Mouse (Mus musculus) liver, adult 2 months (tissue): ENCODE measurements around the gene Ccn6. TPM values are rescaled to one million over a fixed set of nuclear protein-coding genes. Genes with fewer than 3 reads are reported as not detected.
"Not testable (repeated sequence)": the region's sequence is repeated elsewhere in the genome, so short reads cannot be mapped to it uniquely, and the experiment has no call there.

Source experiments
- DNase-seq: peaks from one replicate; pipeline ENCODE4 v3.0.0-alpha.2; 2011; ENCODE audit warnings: low read depth, low spot score; ENCODE audit errors: extremely low read depth
- H3K27ac ChIP-seq: fragments of 200-500 bp; replicated peaks from 2 replicates; pipeline ENCODE4 v1.5.1; 2012; ENCODE audit warnings: low read depth, mild to moderate bottlenecking, control low read depth, inconsistent platforms, low read length; ENCODE audit not compliant: insufficient read depth
- H3K27me3 ChIP-seq: fragments of 200-500 bp; 2 replicates; pipeline ENCODE4 v1.6.1; 2012; ENCODE audit warnings: mild to moderate bottlenecking, moderate library complexity, low read length, inconsistent platforms; ENCODE audit not compliant: control insufficient read depth, insufficient read depth
- H3K36me3 ChIP-seq: fragments of 200-500 bp; 2 replicates; pipeline ENCODE4 v1.6.1; 2012; ENCODE audit warnings: low read length, inconsistent platforms; ENCODE audit not compliant: control insufficient read depth, insufficient read depth
- H3K4me1 ChIP-seq: fragments of 200-500 bp; 2 replicates; pipeline ENCODE4 v1.6.1; 2011; ENCODE audit warnings: low read length; ENCODE audit not compliant: control insufficient read depth, insufficient read depth
- H3K4me3 ChIP-seq: fragments of 200-500 bp; 2 replicates; pipeline ENCODE4 v1.5.1; 2011; ENCODE audit warnings: low read depth, mild to moderate bottlenecking, control low read depth, low read length, moderate library complexity; ENCODE audit not compliant: insufficient read depth
- H3K79me2 ChIP-seq: fragments of 200-500 bp; 2 replicates; pipeline ENCODE4 v1.6.1; 2012; ENCODE audit warnings: inconsistent platforms, mild to moderate bottlenecking, low read length, moderate library complexity; ENCODE audit not compliant: control insufficient read depth, insufficient read depth
- H3K9ac ChIP-seq: fragments of 200-500 bp; 2 replicates; pipeline ENCODE4 v1.6.1; 2012; ENCODE audit warnings: low read depth, mild to moderate bottlenecking, control low read depth, inconsistent platforms, low read length
- CTCF ChIP-seq: fragments of 200-500 bp; IDR thresholded peaks from 2 replicates; pipeline ENCODE4 v1.5.1; 2011; ENCODE audit warnings: low read depth, low read length, control low read depth
- POLR2A ChIP-seq: fragments of 200-500 bp; IDR thresholded peaks from 2 replicates; pipeline ENCODE4 v1.6.1; 2011; ENCODE audit warnings: low read length, control low read depth; ENCODE audit not compliant: insufficient read depth; ENCODE audit errors: extremely low read depth
- WGBS: fragments of 180-500 bp; shearing (Covaris S2); methylation state at CpG from one replicate; pipeline ENCODE4 v1.1.7; 2018; 5-methylcytosine and 5-hydroxymethylcytosine counted together
- polyA plus RNA-seq: library from polyadenylated mRNA; depleted of rRNA; stranded (reverse); fragments of >200 nt; gene quantifications from 2 replicates; pipeline ENCODE4 v1.2.3, GENCODE M21; 2012; rRNA removed
- total RNA-seq: library from RNA; depleted of rRNA; stranded (reverse); fragments of >200 nt; gene quantifications from 2 replicates; pipeline ENCODE4 v1.2.3, GENCODE M21; 2014; rRNA removed

The Ccn6 gene
- total RNA-seq (0.09 and 0.54 TPM in 2 replicates), polyA plus RNA-seq (0.06 and 0.42 TPM in 2 replicates)

- no peak for DNase-seq
- WGBS, result 88% methylated on average over 10 of the region's 10 CpGs
- no peaks in the 10 kb centered on the region for H3K27me3 ChIP-seq
- no peaks in the 10 kb centered on the region for H3K36me3 ChIP-seq
- peaks cover 17% of the 10 kb centered on the region for H3K4me1 ChIP-seq
- H3K79me2 ChIP-seq, result no peaks in the 10 kb centered on the region
- H3K27ac ChIP-seq, result no peak within 1 kb of the TSS
- TF ChIP-seq CTCF (no peak), POLR2A (no peak)
- peak within 1 kb of the TSS; percentile 17; the same call in 1 of the 2 replicates for H3K4me3 ChIP-seq
- H3K9ac ChIP-seq, result no peak within 1 kb of the TSS
Measured at GRCm38 (mm10) chr10:39163694-39164093, at the start of gene Ccn6. TSS of gene Ccn6 (minus strand) at chr10:39163794.

- Histone ChIP-seq H3K4me1 (no peaks in the 10 kb centered on the region), H3K4me3 (no peak overlapping the region), H3K36me3 (no peaks in the 10 kb centered on the region), H3K9ac (no peak overlapping the region), H3K79me2 (no peaks in the 10 kb centered on the region), H3K27ac (no peak overlapping the region), H3K27me3 (no peaks in the 10 kb centered on the region)
- no peak for DNase-seq
- TF ChIP-seq POLR2A (no peak), CTCF (no peak)
Measured at GRCm38 (mm10) chr10:39210031-39210430, 46.4 kb upstream of the Ccn6 start.

DNA sequence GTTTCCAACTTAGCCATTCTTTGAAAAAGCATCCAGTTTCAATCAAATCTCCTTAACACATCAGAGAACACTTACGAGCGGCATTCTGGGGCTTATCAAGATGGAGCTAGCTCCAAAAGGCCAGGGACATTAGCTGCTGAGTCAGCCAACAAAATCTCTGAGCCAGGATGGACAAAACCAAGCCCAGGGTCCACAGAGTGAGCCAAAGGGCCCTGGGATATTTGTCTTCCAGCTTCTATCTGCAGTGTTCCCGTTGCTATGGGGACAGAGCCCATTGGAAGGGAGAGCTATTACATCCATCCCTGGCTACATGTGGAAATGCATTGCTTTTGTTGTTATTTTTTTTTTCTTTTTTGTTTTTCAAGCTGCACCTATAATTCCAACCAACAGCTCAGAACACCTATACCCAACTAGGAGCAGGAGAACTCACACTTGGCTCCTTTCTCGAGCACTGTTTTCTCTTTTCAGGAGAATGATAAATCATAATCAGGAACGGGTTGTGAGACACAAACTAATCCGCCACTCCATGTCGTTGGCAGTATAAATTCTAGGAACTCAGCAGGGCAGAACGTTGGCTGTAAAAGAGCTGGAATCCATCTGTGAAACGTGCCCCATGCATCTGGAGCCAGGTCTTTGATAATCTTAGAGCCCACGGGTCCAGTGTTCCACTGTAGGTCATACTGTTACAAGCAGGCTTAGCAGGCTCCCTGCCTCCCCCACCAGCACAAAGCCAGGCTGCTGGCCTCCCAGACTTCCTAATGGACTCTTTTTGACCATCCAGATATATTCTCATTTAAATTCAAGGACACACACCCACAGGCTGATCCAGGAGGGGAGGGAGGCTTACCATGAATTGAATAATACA is 45.8 kb upstream of the Ccn6 start:
- peak; percentile 53 for DNase-seq

DNA sequence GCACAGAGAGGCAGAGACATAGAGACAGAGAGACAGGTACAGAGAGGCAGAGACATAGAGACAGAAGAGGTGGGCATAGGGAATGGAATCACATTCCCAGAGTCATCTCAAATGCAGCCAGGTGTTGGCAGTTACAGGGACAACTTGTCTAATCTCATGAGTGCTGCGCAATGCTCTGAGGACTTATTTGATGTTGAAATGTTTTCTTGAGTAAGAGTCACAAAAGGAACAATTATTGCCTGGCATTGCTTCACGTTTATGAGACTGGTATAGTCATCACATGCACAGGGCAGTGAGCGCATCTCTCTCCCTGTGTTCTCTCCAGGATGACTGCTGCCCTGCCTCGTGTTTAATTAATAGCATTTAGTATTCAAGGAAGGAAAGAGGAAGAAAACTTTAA is 45.1 kb upstream of the Ccn6 start:
- Histone ChIP-seq H3K9ac (no peak overlapping the region), H3K79me2 (no peaks in the 10 kb centered on the region), H3K27me3 (no peaks in the 10 kb centered on the region), H3K27ac (no peak overlapping the region), H3K36me3 (no peaks in the 10 kb centered on the region), H3K4me3 (no peak overlapping the region), H3K4me1 (no peaks in the 10 kb centered on the region)
- peak; percentile 11 for DNase-seq
- no peak for TF ChIP-seq POLR2A
- TF ChIP-seq CTCF, result no peak
- 66% methylated on average over 4 of the region's 4 CpGs for WGBS

More for the DNA sequence above, 45.8 kb upstream of the Ccn6 start:
- H3K9ac ChIP-seq, result no peak overlapping the region
- no peak for TF ChIP-seq POLR2A
- no peak for TF ChIP-seq CTCF
- WGBS, result 66% methylated on average over 10 of the region's 10 CpGs
- no peak overlapping the region for H3K4me3 ChIP-seq
- H3K36me3 ChIP-seq, result no peaks in the 10 kb centered on the region
- H3K4me1 ChIP-seq, result no peaks in the 10 kb centered on the region
- H3K27me3 ChIP-seq, result no peaks in the 10 kb centered on the region
- no peak overlapping the region for H3K27ac ChIP-seq
- H3K79me2 ChIP-seq, result no peaks in the 10 kb centered on the region

DNA sequence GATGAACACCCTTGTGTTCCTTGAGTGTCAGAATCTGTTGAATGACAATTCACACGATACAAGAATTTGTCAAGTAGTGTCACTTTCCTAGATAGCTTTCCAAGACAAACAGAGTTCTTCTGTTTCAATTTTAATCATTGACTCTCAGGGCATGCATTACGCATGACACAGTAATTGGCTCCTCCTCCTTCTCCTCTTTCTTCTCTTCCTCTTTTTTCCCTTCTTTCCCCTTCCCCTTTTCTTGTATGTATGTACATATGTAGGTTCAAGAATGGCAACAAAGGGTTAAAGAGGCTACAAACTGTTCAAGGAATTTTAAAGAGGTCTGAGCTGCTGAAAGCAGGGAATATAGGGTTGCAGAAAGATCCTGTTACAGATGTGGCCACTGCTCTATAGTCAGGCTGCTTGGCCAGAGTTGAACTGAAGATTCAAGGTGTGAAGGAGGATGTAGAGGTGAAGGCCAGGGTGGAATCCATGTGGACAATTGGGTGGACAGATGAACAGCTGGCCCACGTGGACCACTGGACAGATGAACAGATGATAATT is 43.8 kb upstream of the Ccn6 start:
- no peaks in the 10 kb centered on the region for H3K4me1 ChIP-seq
- H3K27me3 ChIP-seq, result no peaks in the 10 kb centered on the region
- DNase-seq, result no peak
- H3K79me2 ChIP-seq, result no peaks in the 10 kb centered on the region
- no peak overlapping the region for H3K4me3 ChIP-seq
- 50% methylated on average over 3 of the region's 3 CpGs for WGBS
- TF ChIP-seq POLR2A (no peak), CTCF (no peak)
- no peak overlapping the region for H3K27ac ChIP-seq
- H3K9ac ChIP-seq, result no peak overlapping the region
- H3K36me3 ChIP-seq, result no peaks in the 10 kb centered on the region

DNA sequence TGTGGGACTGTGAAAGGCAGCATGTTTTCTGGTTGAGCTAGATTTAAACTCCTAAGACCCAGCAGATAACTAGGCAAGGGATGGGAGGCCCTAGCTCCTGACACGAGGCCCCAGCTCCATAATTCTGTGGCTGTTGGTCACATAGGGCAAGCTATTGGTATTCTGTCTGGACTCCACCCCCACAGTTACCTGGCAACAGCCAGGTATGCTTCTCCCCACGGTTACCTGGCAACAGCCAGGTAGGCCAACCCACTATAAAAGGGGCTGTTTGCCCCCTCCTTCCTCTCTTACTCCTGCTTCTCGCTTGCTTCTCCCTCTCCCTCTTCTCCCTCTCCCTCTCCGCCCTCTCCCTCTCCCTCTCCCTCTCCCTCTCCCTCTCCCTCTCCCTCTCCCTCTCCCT is 38.9 kb upstream of the Ccn6 start:
- Histone ChIP-seq H3K27me3 (no peaks in the 10 kb centered on the region), H3K9ac (no peak overlapping the region), H3K79me2 (no peaks in the 10 kb centered on the region), H3K4me3 (no peak overlapping the region), H3K36me3 (no peaks in the 10 kb centered on the region), H3K4me1 (no peaks in the 10 kb centered on the region), H3K27ac (no peak overlapping the region)
- 70% methylated on average over 4 of the region's 4 CpGs for WGBS
- TF ChIP-seq CTCF (no peak), POLR2A (no peak)
- no peak for DNase-seq

DNA sequence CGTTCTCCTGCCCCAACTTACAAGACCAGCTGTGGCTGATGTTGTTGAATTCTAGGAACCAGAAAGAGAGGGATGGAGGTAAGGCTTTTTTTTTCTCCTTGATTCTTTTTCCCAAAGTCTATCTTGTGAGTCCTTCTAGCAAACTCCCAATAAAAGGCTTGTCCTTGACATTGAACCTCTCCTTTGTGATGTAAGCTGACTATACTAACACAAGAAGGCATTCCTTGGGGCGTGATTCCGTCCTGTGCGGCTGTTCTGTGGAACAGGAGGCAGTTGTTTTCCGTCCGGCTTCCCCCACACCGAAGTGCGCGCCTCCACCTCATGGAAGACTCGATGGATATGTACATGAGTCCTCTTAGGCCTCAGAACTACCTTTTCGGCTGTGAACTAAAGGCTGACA is 34.6 kb upstream of the Ccn6 start:
- H3K27ac ChIP-seq, DNase-seq, H3K79me2 ChIP-seq, H3K9ac ChIP-seq, H3K36me3 ChIP-seq, H3K27me3 ChIP-seq, H3K4me1 ChIP-seq, H3K4me3 ChIP-seq: not testable (repeated sequence)
- WGBS, result 91% methylated on average over 11 of the region's 11 CpGs
